Mouse (Mus musculus): ENCODE measurements around the gene Aff3. TPM values are rescaled to one million over a fixed set of nuclear protein-coding genes. Genes with fewer than 3 reads are reported as not detected.

The Aff3 gene
- polyA plus RNA-seq, 1 experiment from 2014 or later = 0.67 TPM

GRCm38 (mm10) chr1:38132942-38133341 lies 531.8 kb downstream of the Aff3 start:
- ATAC-seq (ENCODE audit: insufficient read depth) = no peak
- H3K4me1 ChIP-seq (replicated peaks) = peaks cover 25% of the 10 kb centered on the region
- no peak overlapping the region for H3K9ac ChIP-seq
- no peaks in the 10 kb centered on the region for H3K27me3 ChIP-seq
- no peaks in the 10 kb centered on the region for H3K9me3 ChIP-seq (replicated peaks)
- no peak overlapping the region for H3K4me2 ChIP-seq
- 49% methylated on average over 6 of the region's 6 CpGs for WGBS (ENCODE audit: insufficient replicate concordance)
- no peak overlapping the region for H3K27ac ChIP-seq (replicated peaks)
- no peak overlapping the region for H3K4me3 ChIP-seq (replicated peaks)
- no peaks in the 10 kb centered on the region for H3K36me3 ChIP-seq (replicated peaks)

GRCm38 (mm10) chr1:38130715-38131483 lies 533.9 kb downstream of the Aff3 start:
- H3K27me3 ChIP-seq = no peaks in the 10 kb centered on the region
- H3K4me1 ChIP-seq (replicated peaks) = peaks cover 41% of the 10 kb centered on the region
- ATAC-seq (ENCODE audit: insufficient read depth) = no peak
- H3K4me2 ChIP-seq = peak overlapping the region; percentile 92
- no peaks in the 10 kb centered on the region for H3K36me3 ChIP-seq (replicated peaks)
- no peaks in the 10 kb centered on the region for H3K9me3 ChIP-seq (replicated peaks)
- 30% methylated on average over 10 of the region's 10 CpGs for WGBS (ENCODE audit: insufficient replicate concordance)
- H3K9ac ChIP-seq = peak overlapping the region; percentile 95
- peak overlapping the region; percentile 90 for H3K4me3 ChIP-seq (replicated peaks)
- H3K27ac ChIP-seq (replicated peaks) = peak overlapping the region; percentile 93

GRCm38 (mm10) chr1:38129501-38130267 lies 535.1 kb downstream of the Aff3 start, which contains the start of gene Rev1:
Rev1 (minus strand) TSS chr1:38129801.
- peak within 1 kb of the TSS; percentile 90 for H3K4me3 ChIP-seq (replicated peaks)
- peak within 1 kb of the TSS; percentile 92 for H3K4me2 ChIP-seq
- H3K9me3 ChIP-seq (replicated peaks) = no peaks in the 10 kb centered on the region
- ATAC-seq (ENCODE audit: insufficient read depth) = peak; percentile 92
- no peaks in the 10 kb centered on the region for H3K36me3 ChIP-seq (replicated peaks)
- WGBS (ENCODE audit: insufficient replicate concordance) = 1% methylated on average over 77 of the region's 122 CpGs
- no peaks in the 10 kb centered on the region for H3K27me3 ChIP-seq
- peaks cover 43% of the 10 kb centered on the region for H3K4me1 ChIP-seq (replicated peaks)
- peak within 1 kb of the TSS; percentile 95 for H3K9ac ChIP-seq
- peak within 1 kb of the TSS; percentile 93 for H3K27ac ChIP-seq (replicated peaks)

GRCm38 (mm10) chr1:38128919-38129436 lies 535.8 kb downstream of the Aff3 start:
- peak overlapping the region; percentile 93 for H3K27ac ChIP-seq (replicated peaks)
- H3K4me2 ChIP-seq = peak overlapping the region; percentile 92
- ATAC-seq (ENCODE audit: insufficient read depth) = peak; percentile 18
- H3K4me1 ChIP-seq (replicated peaks) = peaks cover 48% of the 10 kb centered on the region
- peak overlapping the region; percentile 95 for H3K9ac ChIP-seq
- WGBS (ENCODE audit: insufficient replicate concordance) = under 1% methylated on average over 56 of the region's 68 CpGs
- no peaks in the 10 kb centered on the region for H3K36me3 ChIP-seq (replicated peaks)
- H3K9me3 ChIP-seq (replicated peaks) = no peaks in the 10 kb centered on the region
- no peaks in the 10 kb centered on the region for H3K27me3 ChIP-seq
- peak overlapping the region; percentile 90 for H3K4me3 ChIP-seq (replicated peaks)

Other genes with a start within 250 kb of the Aff3 start
- gene Lonrf2, start 171.8 kb upstream of the Aff3 start, polyA plus RNA-seq (2015; fragmentation: Nextera tagmentation; extraction: Ambion mirVana) = 0.08 TPM in 1 of 2 replicates, not detected in the other
- 0.10 and 0.24 TPM in 2 replicates for gene Chst10, start 233.2 kb upstream of the Aff3 start, polyA plus RNA-seq (2015; fragmentation: Nextera tagmentation; extraction: Ambion mirVana)

Measured in liver, embryonic 15.5 days (tissue).